Mouse (Mus musculus) gastrocnemius, postnatal 4 days (tissue): ENCODE measurements around the gene Syt15. TPM values are rescaled to one million over a fixed set of nuclear protein-coding genes. Genes with fewer than 3 reads are reported as not detected.

Experiments used
- DNase-seq, 2 experiments: peaks; one replicate each; pipeline ENCODE4 v3.0.0; 2021 to 2022; ENCODE audit warnings: low spot score in 2 of 2, mixed read lengths in 2 of 2
- long read RNA-seq, 2 experiments: library from polyadenylated mRNA; stranded (forward); transcript quantifications; one replicate each; pipeline ENCODE4 v2.0.0; 2021
- total RNA-seq, 2 experiments: library from RNA; stranded (reverse); gene quantifications; 2 replicates each; pipeline ENCODE4 v1.2.3; 2021

Syt15 gene
- 1 to 10 TPM; 1.2 to 2.0 TPM for total RNA-seq
- long read RNA-seq, experiment 1, partial matches to known transcripts: 1 of 1 reads
- long read RNA-seq, experiment 1, other reads (novel, unspliced or antisense): 0 of 1 reads
- long read RNA-seq, experiment 2: 0 reads

DNA sequence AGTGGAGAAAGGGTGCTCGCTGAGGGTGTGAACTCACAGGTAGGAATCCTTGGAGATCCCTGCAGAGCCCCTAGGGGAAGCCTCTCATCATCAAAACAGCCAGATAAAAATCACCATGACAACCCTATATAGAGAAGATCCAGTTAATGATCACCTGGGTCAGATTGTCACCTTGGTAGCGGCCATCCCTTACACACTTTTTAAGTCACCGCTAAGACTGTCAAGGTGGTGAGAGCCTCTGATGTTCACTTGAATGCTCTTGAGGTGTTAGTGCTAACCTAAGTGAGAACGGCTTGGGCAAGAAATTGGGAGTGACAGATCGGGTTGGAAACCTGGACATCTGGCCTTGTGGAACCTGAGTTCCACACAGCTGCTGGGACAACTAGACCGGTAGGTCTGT is at the start of gene Syt15:
Gene Syt15 (plus strand): TSS at position 301 of the 400 bp plus-strand sequence.
- no peak for DNase-seq

DNA sequence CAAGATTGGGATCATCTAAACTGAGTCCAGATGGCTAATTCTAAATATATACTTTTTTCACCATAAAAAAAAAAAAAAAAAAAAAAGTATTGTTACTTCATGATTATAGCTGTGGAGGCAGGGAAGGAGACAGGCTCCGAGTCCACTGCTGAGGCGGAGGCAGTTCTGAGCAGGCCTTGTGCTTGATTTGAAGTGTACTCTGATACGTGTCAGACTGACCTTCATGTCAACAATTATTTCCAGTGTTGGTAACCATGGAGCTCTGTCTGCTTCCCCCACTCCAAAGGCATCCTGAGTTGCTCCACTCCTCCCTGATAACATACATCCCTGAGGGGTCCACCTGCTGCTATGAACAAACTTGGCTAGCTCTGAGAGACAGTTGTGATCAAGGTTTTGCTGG is 48.3 kb upstream of the Syt15 start:
- no peak for DNase-seq

DNA sequence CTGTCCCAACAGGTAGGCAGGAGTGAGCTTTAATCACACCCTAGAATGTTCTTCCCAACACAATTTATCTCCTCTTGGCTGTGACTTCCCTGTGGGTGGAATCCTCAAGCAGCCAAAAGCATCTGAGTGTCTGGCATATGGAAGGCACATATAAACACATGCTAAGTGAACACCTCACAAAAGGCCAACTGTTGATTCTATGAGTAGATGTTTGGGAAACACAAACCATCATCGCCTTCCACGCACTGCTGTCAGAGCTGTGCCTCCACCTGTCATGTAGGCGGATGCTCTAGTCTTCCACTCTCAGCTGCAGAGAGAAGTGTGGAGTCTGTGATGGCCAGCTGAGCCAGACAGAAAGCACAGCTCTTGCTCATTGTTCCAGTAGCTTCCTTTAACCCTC is 40.0 kb upstream of the Syt15 start:
- no peak for DNase-seq

DNA sequence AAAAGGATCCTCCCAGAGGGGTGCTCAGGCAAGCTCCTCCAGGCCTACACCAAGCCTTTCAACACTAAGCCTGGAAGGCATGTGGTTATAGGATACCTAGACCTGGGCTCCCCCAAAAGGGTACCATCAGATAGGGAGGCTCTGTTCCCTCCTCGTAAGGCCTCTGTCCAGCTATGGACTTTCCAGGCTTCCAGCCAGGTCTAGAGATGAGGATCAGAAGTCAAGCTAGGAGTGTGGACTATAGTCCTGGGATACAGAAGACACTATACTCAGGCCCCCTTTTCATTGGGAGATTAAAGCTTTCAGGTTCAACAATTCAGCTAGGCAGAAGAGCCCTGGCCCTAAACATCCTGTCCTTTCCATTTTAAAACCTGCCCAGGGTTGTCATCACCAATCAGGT is 36.3 kb upstream of the Syt15 start:
- DNase-seq: no peak

DNA sequence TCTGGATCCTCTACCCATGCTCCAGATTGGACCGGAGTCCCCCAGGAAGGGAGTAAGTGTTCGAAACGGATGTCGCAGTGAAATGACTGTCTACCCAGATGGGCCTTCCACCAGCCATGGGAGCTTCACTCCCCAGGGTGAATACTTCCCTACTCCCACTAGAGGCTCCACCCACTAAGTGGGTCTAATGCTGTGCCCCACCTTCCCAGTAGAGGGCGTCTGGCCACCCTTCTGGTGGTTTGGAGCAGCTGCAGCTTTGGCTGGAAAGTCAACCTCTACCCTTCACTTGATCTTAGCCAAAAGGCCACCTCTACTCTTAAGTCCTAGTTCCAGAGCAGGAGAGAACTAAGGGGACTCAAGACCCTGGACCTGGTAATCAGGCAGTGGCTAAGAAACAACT is 30.8 kb upstream of the Syt15 start:
- DNase-seq: peak in 1 of 2 experiments; percentile 40

DNA sequence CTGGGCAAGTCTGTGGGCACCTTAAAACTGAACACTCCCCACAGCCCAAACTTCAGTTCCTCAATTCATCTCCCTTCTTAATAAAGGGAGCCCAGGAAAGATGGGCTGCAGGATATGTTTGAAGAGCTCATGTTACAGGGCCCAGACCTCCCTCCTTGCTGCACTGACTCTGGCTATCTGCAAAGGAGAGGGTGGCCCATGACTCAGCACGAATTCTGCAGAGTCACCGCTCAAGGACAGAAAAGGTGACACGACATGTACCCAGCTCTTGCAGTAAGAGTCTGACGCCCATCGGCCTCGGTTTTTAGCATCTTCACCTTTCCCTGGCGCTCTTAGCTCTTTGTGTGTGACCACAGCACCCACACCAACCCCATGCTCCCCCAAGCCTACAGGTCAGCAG is 29.0 kb upstream of the Syt15 start:
- no peak for DNase-seq

DNA sequence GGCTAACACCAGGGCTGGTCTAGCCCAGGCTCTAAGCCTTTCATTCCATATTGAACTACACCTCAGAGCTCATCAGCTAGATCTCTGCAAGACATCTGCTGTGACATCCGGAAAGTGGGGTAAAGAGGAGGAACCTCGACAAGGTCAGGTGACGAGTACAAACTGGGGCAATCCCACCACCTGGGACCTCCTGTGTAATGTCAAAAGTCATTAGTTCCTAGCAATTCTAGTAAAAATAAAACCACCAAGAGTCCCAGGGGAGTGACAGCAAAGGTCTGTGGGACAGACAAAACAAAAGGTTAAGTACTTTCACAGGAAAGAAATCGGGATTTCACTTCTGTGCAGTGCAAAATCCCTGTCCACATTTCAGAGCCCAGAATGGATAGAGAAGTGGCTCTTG is 25.5 kb upstream of the Syt15 start:
- no peak for DNase-seq

DNA sequence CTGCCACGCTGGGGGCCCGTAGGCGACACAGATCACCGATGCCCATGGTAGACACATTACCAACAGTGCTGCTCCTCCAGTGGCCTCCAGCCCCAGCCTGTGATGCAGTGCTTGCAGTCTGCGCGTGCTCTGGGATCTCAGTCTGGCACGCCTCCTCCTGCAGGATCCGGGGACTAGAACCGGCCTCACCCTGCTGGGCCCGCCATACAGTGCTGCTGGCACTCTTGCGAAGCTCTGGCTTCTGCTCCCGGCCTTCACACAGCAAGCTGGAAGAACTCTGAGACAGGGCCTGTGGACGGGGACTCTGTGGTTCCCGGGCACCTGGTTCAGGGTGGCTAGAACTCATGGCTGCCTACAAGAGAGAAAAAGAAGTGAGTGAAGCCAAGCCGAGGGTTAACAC is 23.9 kb upstream of the Syt15 start:
- DNase-seq: no peak

DNA sequence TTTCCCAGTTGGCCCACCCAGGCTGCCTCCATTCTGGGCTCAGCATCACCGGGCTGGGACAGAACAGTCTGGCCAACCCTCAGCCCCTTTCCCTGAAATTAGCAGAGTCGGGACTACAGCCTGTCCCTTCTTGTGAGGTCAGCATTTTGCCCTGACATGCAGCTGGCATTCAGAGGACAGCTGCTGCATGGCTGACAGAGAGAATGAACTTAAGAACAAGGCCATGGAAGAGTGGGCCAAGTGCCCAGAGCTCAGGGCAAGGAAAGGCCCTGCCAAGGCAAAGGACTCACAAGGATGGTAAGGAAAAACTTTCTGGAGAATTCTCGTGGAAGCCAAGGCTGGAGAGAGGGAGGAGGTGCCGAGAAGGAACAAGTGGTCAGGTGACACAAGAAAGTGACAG is 22.7 kb upstream of the Syt15 start:
- DNase-seq: peak in 1 of 2 experiments; percentile 53

DNA sequence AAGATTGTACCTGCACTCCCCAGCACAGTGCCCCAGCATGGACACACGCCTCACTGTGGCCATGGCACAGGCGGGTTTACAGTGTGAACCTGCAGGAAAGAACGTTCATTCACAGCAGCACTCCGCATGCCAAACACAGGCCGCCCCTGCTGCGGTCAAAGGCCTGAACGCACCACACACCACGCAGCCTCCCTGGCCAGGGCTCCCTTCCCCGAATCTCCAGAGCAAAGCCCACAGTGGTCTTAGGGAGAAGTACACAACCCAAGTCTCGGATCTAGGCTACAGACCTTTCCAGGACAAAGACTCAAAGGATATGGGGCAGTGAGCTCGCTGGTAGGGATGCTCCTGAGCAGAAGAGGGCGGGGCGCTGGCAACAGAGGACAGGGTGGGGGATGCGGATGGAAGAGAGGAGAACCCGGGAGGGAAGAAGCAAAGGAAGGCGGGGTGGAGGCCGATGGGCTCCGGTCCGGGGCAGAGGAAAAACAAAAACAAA is 18.6 kb upstream of the Syt15 start:
- DNase-seq: peak in 1 of 2 experiments; percentile 40

DNA sequence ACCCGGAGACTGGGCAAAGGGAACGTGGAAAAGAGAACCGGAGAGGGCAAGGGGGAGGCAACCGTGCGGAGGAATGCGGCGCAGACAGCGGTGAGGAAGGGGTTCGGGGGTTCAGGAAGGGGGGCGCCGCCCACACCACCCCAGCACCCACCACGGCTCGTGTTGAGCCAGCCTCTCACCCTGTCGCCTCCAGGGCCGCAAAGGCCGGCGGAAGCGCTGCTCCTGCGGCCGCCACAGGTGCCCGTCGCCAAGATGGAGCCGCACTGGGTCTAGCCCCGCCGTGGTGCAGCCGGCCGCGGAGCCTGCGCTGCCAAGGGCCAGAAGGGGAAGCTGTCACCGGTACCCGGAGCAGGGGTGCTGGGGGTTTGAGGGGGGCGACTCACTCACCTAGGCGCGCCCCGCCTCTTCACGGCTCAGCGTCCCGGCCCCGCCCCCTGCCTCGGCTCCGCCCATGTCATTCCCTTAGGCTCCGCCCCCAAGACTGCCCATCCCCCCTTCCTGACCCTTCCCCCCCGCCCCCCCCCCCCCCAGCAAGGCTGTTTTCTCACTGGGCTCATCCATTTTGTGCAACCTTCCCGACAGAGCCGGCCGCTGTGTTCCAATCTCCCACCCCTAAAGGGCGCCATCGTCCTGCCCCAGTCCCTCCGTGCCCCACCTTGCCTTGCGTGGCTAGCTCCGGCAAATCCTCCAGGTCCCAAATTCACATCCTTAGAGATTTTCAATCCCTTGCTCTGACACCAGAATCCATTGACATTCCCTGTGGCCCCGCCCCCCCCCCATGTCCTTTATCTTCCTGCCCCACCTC is 18.0 kb upstream of the Syt15 start, which contains the start of gene Gprin2:
Gene Gprin2 (minus strand): TSS at position 423 of the 805 bp plus-strand sequence.
- peak; percentile 24 to 27 for DNase-seq

DNA sequence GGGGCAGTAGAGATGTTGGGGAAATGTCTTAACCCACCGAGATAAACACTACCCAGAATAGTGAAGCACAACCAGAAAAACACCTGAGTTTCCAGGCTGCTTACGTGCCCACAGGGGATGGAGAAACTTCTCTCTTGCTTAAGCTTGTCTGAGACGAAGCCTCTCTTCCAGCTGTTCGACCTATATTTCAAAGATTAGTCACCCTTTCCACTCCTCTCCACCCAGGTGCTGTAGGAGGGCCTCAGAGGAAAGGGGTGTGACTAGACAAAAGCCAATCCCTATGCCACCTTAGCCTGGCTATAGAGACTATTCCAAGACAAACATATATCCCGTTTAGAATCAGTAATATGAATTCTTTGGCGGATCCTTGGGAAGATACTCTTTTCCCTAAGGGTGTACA is 11.4 kb upstream of the Syt15 start:
- DNase-seq: no peak

DNA sequence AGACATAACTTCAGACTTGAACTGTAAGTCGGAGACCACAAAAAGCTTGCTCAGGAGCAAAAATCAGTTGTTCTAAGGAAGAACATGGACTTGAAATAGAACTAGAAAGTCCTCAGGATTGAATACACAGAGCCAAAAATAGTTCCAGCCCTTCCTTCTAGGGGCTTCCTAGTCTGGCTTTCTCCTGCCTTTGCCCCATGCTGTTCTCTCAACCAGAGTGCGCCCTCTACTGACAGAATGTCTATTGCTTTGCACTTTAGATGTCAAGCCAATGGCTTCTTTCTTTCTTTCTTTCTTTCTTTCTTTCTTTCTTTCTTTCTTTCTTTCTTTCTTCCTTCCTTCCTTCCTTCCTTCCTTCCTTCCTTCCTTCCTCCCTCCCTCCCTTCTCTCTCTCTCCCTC is 10.7 kb upstream of the Syt15 start:
- DNase-seq: peak in 1 of 2 experiments; percentile 51

DNA sequence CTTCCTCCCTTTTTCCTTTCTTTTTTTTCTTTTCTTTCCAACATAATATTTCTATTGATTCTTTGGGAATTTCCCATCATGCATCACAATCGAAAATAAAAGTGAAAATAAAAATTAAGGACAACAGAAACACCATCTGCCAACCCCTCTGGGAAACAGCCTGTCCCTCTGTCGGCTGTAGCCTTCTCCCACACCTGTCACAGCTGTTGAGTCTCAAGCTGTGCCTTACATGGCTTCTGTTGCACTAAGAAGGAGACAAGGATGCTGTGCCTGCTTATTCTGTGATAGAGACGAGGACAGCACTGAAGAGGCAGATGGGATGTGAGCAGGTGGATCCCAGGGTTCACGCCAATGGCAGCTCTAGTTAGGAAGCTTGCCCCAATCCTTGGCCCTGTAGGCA is 10.3 kb upstream of the Syt15 start:
- DNase-seq: no peak

DNA sequence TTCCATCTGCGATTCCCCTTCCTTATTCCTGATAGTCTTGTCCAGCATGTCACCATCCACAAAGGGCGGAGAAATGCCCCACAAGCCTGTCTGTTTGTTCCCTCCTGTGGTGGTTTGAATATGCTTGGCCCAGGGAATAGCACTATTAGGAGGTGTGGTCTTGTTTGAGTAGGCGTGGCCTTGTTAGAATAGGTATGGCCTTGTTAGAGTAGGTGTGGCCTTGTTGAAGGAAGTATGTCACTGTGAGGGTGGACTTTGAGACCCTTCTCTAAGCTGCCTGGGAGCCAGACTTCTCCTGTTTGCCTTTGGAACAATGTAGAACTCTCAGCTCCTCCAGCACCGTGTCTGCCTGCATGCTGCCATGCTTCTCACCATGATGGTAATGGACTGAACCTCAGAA is 9.5 kb upstream of the Syt15 start:
- DNase-seq: no peak

DNA sequence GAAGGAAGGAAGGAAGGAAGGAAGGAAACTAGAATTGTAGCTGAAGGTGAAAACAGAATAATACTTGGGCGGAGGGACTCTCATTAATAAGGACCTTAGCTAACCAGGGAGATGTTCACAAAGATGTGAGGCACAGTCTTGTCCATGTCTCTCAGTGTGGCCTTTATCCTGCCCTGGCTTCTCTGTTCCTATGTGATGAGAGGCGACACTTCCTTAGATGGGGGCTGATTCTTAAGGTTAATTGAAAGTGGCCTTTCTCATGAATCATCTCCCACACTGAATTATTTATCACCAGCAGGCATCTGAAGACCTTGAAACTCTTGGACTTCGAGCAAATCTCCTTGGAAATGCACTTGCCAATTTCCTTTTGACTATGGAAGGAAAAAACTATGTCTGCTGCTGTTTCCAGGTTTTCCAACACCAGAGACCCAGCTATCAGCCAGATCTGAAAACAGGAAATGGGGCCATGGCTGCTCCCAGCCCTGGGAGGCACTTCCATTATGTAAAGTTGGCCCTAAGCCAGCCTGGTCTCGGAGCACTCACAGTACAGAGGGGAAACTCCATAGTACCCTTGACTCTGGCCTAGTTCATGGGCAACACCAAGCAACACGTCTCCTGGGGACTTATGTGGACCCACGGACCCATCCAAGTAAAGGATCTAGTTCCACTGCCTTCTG is 3.8 kb upstream of the Syt15 start:
- DNase-seq: peak in 1 of 2 experiments; percentile 39

DNA sequence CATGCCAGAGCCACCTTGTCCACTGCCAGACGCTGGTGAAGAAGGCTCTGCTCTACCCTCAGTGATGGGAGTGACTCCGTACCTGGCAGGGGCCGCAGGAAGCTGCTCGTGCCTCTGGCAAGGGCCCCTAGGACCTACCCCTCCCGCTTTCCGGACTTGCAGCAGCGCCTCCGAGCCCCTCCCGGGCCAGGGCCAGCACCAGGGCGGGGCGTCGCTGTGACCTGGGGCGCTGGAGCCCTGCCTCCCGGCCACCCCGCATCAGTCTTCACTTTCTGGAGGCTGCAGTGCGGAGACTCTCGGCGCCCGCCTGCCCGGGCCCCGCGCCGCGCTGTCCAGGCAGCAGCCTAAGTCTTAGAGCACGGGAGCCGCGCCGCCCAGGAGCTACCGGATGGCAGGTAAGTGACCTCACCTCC is 397 bp downstream of the Syt15 start:
- DNase-seq: no peak

DNA sequence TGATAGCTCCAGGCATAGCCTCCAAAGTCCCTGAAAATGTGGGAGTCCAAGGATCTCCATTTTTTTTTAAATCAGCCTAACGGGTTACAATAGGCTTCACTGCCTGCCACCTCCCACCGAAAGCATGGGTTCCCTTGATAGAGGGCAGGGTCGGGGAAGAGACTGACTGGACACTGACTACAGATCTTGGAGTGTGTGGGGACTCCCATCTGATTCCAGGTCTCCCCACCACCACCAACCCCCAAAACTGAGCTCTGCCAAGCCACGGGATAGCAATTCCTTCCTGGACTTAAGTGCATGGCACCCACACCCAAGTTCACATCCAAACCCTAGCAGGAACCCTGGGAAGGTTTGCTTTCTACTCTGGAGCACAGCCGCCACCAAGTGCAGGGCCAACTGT is 1.0 kb downstream of the Syt15 start:
- no peak for DNase-seq

DNA sequence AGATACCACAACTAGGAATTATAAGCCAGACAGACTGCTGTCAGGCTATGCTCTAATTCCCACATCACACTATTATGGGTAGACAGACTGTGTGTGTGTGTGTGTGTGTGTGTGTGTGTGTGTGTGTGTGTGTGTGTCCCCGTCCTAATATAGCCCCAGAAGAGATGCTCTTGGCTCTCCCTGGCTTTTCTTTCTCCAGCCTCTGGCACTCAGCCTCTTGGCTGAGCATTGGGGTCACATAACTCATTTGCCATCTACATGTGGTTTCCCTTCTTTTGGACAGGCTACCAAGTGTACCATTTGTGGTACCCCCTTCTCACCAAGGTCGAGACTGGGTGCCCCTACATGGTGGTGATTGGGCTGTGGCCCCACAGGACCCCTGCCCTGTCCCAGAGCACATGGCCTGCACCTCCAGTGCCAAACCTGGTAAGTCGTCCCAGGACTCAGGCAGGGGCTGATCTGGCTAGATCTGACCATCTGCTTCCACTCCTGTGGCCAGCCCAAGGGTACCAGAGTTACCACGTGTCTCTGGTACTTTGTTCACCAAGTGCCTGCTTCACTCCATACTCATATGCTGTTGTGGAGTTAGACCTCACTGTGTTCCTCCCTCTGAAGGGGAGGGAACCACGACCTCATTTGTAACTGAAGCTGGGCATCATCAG is 2.2 kb downstream of the Syt15 start:
- DNase-seq: no peak

DNA sequence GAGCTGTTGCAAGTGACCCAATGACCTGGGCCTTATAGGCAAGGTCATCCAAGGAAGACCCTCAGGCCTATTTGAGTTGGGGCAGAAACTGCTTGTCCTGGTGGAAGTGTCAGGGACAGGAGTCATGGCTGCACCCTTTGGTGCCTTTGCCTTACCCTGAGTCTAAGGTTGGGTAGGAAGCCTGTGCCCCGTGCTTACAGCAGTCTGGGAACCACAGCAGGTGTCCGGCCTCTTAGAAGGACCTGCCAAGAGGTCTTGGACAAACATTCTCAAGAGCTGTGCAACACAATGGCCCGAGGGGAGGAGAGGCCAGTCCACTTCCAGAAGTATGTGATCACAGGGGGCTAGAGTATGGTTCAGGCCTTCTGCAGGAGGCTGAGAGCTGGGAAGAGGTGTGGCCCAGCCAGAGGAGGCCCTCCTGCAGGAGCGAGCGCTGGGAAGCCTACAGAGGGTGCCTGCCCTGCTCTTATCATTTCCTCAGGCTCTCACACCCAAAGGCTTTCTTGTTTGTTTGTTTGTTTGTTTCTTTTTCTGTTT is 4.0 kb downstream of the Syt15 start:
- peak in 1 of 2 experiments; percentile 13 for DNase-seq

DNA sequence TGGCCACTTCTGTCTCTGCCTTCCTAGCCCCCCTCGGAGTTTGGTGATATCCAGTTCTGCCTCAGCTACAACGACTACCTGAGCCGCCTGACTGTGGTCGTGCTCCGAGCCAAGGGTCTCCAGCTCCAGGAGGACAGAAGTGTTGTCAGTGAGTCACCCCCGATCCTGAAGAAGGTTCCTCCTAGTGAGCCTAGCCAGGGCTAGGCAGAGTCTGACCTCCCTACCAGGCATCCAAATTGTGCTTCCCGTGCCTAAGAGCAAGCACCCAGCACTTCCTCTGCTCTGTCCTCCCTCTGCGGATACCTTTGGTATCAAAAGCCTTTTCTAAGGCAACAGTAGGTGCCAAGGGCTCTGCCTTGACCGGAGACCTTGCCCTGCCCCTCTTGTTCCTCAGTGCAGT is 6.6 kb downstream of the Syt15 start:
- no peak for DNase-seq
